In genomic region chr2:27677411-27678310, GRCm38 (mm10) we compare ENCODE assay signal across 8 mouse cellular contexts. TPM values are rescaled to one million over a fixed set of nuclear protein-coding genes. Genes with fewer than 3 reads are reported as not detected.
A peak's percentile ranks its signal among the peaks of the same experiment; 100 is the strongest.
DNase-seq lines count a peak whose midpoint lies in the region; ATAC-seq lines count a peak whose summit lies in the region.

No protein-coding gene starts in this region.

- peak overlapping the region; percentile 99 for H3K27ac ChIP-seq in embryonic facial prominence, embryonic 13.5 days
- H3K27ac ChIP-seq in limb, embryonic 12.5 days = peak overlapping the region; percentile 98
- peak overlapping the region; percentile 79 for H3K27ac ChIP-seq in midbrain, embryonic 15.5 days

- ATAC-seq in embryonic facial prominence, embryonic 13.5 days (ENCODE audit: insufficient number of reproducible peaks, insufficient read depth, low FRiP score, low TSS enrichment, low read depth) = no peak
- ATAC-seq in limb, embryonic 12.5 days (ENCODE audit: insufficient number of reproducible peaks, insufficient read depth, low FRiP score, low TSS enrichment, low read depth) = no peak
- peak; percentile 29; the same call in 1 of the 2 replicates for ATAC-seq in midbrain, embryonic 15.5 days (replicated peaks)

- peak overlapping the region; percentile 97 for H3K9ac ChIP-seq in embryonic facial prominence, embryonic 13.5 days
- peak overlapping the region; percentile 98 for H3K9ac ChIP-seq in limb, embryonic 12.5 days (replicated peaks)
- peak overlapping the region; percentile 75 for H3K9ac ChIP-seq in midbrain, embryonic 15.5 days

- no peaks in the 10 kb centered on the region for H3K9me3 ChIP-seq in embryonic facial prominence, embryonic 13.5 days
- no peaks in the 10 kb centered on the region for H3K9me3 ChIP-seq in limb, embryonic 12.5 days
- no peaks in the 10 kb centered on the region for H3K9me3 ChIP-seq in midbrain, embryonic 15.5 days

- no peaks in the 10 kb centered on the region for H3K36me3 ChIP-seq in embryonic facial prominence, embryonic 13.5 days
- no peaks in the 10 kb centered on the region for H3K36me3 ChIP-seq in limb, embryonic 12.5 days
- H3K36me3 ChIP-seq in midbrain, embryonic 15.5 days (replicated peaks) = no peaks in the 10 kb centered on the region

- peak; percentile 24 to 40 for DNase-seq in layer of hippocampus, postnatal 36 days
- DNase-seq in layer of hippocampus, postnatal 14 days (ENCODE audit: low spot score in 2 of 2) = no peak
- DNase-seq in adrenal gland, adult 18-20 months (ENCODE audit: low spot score in 2 of 2) = peak; percentile 62
- DNase-seq in heart, postnatal 14 days = peak; percentile 70 to 74
- peak; percentile 56 to 65 for DNase-seq in urinary bladder, postnatal 4 days (ENCODE audit: low spot score in 2 of 2)

- intact Hi-C loops in heart, postnatal 14 days (cut with DNase I) = loop anchor here (5.0 kb wide), 1 partner anchor 125 kb away; no protein-coding TSS in a partner anchor

- H3K27me3 ChIP-seq in embryonic facial prominence, embryonic 13.5 days = no peaks in the 10 kb centered on the region
- no peaks in the 10 kb centered on the region for H3K27me3 ChIP-seq in limb, embryonic 12.5 days
- peaks cover 3% of the 10 kb centered on the region; the same call in 1 of the 2 replicates for H3K27me3 ChIP-seq in midbrain, embryonic 15.5 days (replicated peaks)

- H3K4me1 ChIP-seq in embryonic facial prominence, embryonic 13.5 days = peaks cover 73% of the 10 kb centered on the region
- H3K4me1 ChIP-seq in limb, embryonic 12.5 days (replicated peaks) = peaks cover 73% of the 10 kb centered on the region
- peaks cover 44% of the 10 kb centered on the region for H3K4me1 ChIP-seq in midbrain, embryonic 15.5 days

- peak overlapping the region; percentile 88 for H3K4me3 ChIP-seq in embryonic facial prominence, embryonic 13.5 days
- H3K4me3 ChIP-seq in limb, embryonic 12.5 days (replicated peaks) = peak overlapping the region; percentile 92
- H3K4me3 ChIP-seq in midbrain, embryonic 15.5 days = peak overlapping the region; percentile 67

- under 1% methylated on average over 68 of the region's 77 CpGs for WGBS in embryonic facial prominence, embryonic 13.5 days
- WGBS in limb, embryonic 12.5 days = under 1% methylated on average over 57 of the region's 77 CpGs
- WGBS in midbrain, embryonic 15.5 days = under 1% methylated on average over 57 of the region's 77 CpGs

- peak overlapping the region; percentile 93 for H3K4me2 ChIP-seq in embryonic facial prominence, embryonic 13.5 days
- peak overlapping the region; percentile 89 for H3K4me2 ChIP-seq in limb, embryonic 12.5 days
- H3K4me2 ChIP-seq in midbrain, embryonic 15.5 days = peak overlapping the region; percentile 97

RNA-seq across cellular contexts. Expression of gene Rxra, which starts 1.4 kb away (rescaled TPM):
- 10 to 100 TPM; 25.1 to 27.9 TPM for total RNA-seq in layer of hippocampus, postnatal 36 days (2021)
- 10 to 100 TPM; 19.4 to 21.0 TPM for total RNA-seq in layer of hippocampus, postnatal 14 days (2021)
- total RNA-seq in adrenal gland, adult 18-20 months (2021) = 10 to 100 TPM; 52.1 to 52.6 TPM
- polyA plus RNA-seq in embryonic facial prominence, embryonic 13.5 days (2015; fragmentation: Nextera tagmentation; extraction: Ambion mirVana) = 16.7 and 18.7 TPM in 2 replicates
- 10 to 100 TPM; 38.8 to 42.2 TPM for total RNA-seq in heart, postnatal 14 days (2021)
- polyA plus RNA-seq in limb, embryonic 12.5 days (2016; fragmentation: Nextera tagmentation; extraction: Ambion mirVana) = 15.3 and 15.7 TPM in 2 replicates
- polyA plus RNA-seq in midbrain, embryonic 15.5 days (2015; fragmentation: Nextera tagmentation; extraction: Ambion mirVana) = 3.1 and 4.1 TPM in 2 replicates

Comparison
In these comparisons a context has a peak if more than half of its experiments do, and no peak if none do; other contexts are left out.
1. DNase-seq: peak in layer of hippocampus, postnatal 36 days (2 of 2), adrenal gland, adult 18-20 months (2 of 2), heart, postnatal 14 days (2 of 2) and urinary bladder, postnatal 4 days (2 of 2); none in layer of hippocampus, postnatal 14 days (0 of 2).
2. Peak in every context shown above with its lines, with median percentiles within 50 percentile points of each other: H3K27ac ChIP-seq, H3K4me2 ChIP-seq, H3K4me3 ChIP-seq and H3K9ac ChIP-seq.